Mouse (Mus musculus) monocyte, adult 5-6 weeks (primary cell): Measurements from ENCODE around the gene Limd2. TPM values are rescaled to one million over a fixed set of nuclear protein-coding genes. Genes with fewer than 3 reads are reported as not detected.
"Not testable (repeated sequence)": the region's sequence is repeated elsewhere in the genome, so short reads cannot be mapped to it uniquely, and the experiment has no call there.

Experiments
- ATAC-seq: fragments of 153-309, 156-312 bp; replicated peaks from 2 replicates; pipeline ENCODE4 v1.8.0; 2017; ENCODE audit warnings: mild to moderate bottlenecking; ENCODE audit not compliant: low TSS enrichment, insufficient number of reproducible peaks, severe bottlenecking, poor library complexity, low FRiP score
- total RNA-seq: library from RNA; stranded (forward); fragments of 200-1000, 200-491, 200-594 nt; gene quantifications from 3 replicates; pipeline ENCODE4 v1.2.3, GENCODE M21; 2017

Limd2 gene
- total RNA-seq, 1 experiment from 2014 or later = 94.0 TPM

DNA sequence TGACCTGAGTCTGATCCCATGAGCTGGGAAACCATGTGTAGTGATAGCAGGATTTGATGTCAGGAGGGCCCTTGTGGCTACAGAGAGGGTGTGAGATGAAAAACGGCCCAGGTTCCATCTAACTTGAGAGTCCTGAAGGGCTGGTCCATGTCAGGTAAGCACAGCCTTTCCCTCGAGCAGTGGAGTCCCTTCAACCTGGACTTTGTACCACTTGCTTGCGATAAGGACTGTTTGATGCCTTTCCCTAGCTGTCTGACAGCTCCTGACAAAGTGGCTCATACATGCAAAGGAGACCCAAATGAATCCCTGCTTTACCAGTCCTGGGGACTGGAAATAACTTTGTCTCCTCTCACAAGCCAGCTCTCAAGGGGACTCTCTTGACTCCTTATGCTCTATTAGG lies 9.4 kb downstream of the Limd2 start:
- no peak for ATAC-seq

- ATAC-seq = peak; percentile 75
These were observed 25.8 kb downstream of the Limd2 start for GRCm38 (mm10) chr11:106134580-106135528.

GRCm38 (mm10) chr11:106132516-106132915 lies 28.1 kb downstream of the Limd2 start:
- ATAC-seq = no peak

GRCm38 (mm10) chr11:106129477-106129876 lies 31.2 kb downstream of the Limd2 start:
- no peak for ATAC-seq

- ATAC-seq = not testable (repeated sequence)
These were observed 33.8 kb downstream of the Limd2 start for GRCm38 (mm10) chr11:106126727-106127373.

DNA sequence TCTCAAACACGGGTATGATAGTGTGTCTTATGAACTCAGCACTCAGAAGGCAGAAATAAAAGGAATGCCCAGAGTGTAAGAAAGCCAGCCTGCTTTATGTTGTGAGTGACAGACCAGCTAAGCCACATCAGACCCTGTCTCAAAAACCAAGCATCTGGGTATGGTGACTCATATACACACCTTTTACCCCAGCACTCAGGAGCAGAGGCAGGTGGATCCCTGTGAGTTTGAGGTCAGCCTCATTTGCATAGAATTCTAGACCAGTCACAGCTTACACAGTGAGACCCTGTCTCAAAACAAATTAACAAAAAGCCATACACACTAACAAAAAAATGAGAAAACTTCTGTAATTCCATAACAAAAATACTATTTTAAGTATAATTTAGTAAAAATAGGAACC lies 34.8 kb downstream of the Limd2 start:
- ATAC-seq = no peak

DNA sequence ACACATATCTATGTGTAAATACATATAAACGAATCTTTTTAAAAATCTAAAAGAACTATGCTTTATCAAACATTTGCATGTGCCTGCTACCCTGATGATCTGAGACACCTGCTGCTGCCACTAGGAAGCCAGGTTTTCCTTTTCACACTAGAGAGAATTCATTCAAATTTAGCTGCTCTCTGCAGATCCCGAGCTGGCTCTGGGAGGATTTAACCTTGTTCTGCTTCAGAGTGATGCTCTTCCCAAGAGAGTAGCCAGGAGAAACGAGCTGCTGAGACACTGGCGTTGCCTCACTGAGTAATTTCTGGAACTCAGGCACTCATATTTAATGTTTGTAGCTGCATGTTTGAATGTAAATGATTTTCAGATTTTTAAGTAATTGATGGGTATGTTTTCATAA lies 35.9 kb downstream of the Limd2 start:
- no peak for ATAC-seq

GRCm38 (mm10) chr11:106122736-106123135 lies 37.9 kb downstream of the Limd2 start:
- peak; percentile 96 for ATAC-seq

- ATAC-seq = 0 out of 2 replicates have a peak, but pooled peaks have one; percentile 27
These were observed 38.4 kb downstream of the Limd2 start for GRCm38 (mm10) chr11:106122221-106122620.

GRCm38 (mm10) chr11:106111688-106112087 lies 49.0 kb downstream of the Limd2 start:
- ATAC-seq = no peak

Other genes with a start within 250 kb of the Limd2 start
- 4.5 to 8.4 TPM (median 5.5 TPM) in 3 replicates for gene Cyb561, start 207.5 kb downstream of the Limd2 start, total RNA-seq
- 365 to 424 TPM (median 376 TPM) in 3 replicates for gene Ace, start 192.9 kb downstream of the Limd2 start, total RNA-seq
- gene Ace3, start 166.2 kb downstream of the Limd2 start, total RNA-seq = 0.19 TPM in 1 of 3 replicates, not detected in the others
- 0.97 TPM in 1 of 3 replicates, not detected in the others for gene Kcnh6, start 152.7 kb downstream of the Limd2 start, total RNA-seq
- gene Dcaf7, start 124.0 kb downstream of the Limd2 start, total RNA-seq = 35.3 to 62.0 TPM (median 35.7 TPM) in 3 replicates
- gene Taco1, start 94.8 kb downstream of the Limd2 start, total RNA-seq = 9.0 to 12.7 TPM (median 10.2 TPM) in 3 replicates
- gene Map3k3, start 76.2 kb downstream of the Limd2 start, total RNA-seq = 105 to 136 TPM (median 123 TPM) in 3 replicates
- not detected in 3 replicates for gene Gm10840, start within 50 bp of the Limd2 start, total RNA-seq
- gene Strada, start 41.3 kb upstream of the Limd2 start, total RNA-seq = 20.0 to 33.6 TPM (median 21.1 TPM) in 3 replicates
- 131 to 182 TPM (median 140 TPM) in 3 replicates for gene Ccdc47, start 55.5 kb upstream of the Limd2 start, total RNA-seq
- 90.8 to 119 TPM (median 99.4 TPM) in 3 replicates for gene Ddx42, start 56.1 kb upstream of the Limd2 start, total RNA-seq
- gene Ftsj3, start 95.2 kb upstream of the Limd2 start, total RNA-seq = 77.3 to 82.1 TPM (median 79.9 TPM) in 3 replicates
- 75.9 to 107 TPM (median 106 TPM) in 3 replicates for gene Psmc5, start 95.3 kb upstream of the Limd2 start, total RNA-seq
- gene Smarcd2, start 112.1 kb upstream of the Limd2 start, total RNA-seq = 131 to 175 TPM (median 165 TPM) in 3 replicates
- not detected in 3 replicates for gene Tcam1, start 115.8 kb upstream of the Limd2 start, total RNA-seq
- gene Gh, start 141.0 kb upstream of the Limd2 start, total RNA-seq = 1.5 TPM in 1 of 3 replicates, not detected in the others
- 105 to 131 TPM (median 123 TPM) in 3 replicates for gene Cd79b, start 153.9 kb upstream of the Limd2 start, total RNA-seq
- 0.11 to 0.38 TPM (median 0.29 TPM) in 3 replicates for gene Scn4a, start 192.4 kb upstream of the Limd2 start, total RNA-seq
- gene Prr29, start 204.6 kb upstream of the Limd2 start, total RNA-seq = not detected in 3 replicates
- gene Icam2, start 227.2 kb upstream of the Limd2 start, total RNA-seq = 32.3 to 70.2 TPM (median 56.4 TPM) in 3 replicates